Mouse (Mus musculus): ENCODE data around the gene Spice1. TPM values are rescaled to one million over a fixed set of nuclear protein-coding genes. Genes with fewer than 3 reads are reported as not detected.

Gene Spice1
- polyA plus RNA-seq, 1 experiment, result 13.4 TPM

- Histone ChIP-seq H3K36me3 (ENCODE audit: control insufficient read depth, insufficient read depth, low read length) (no peaks in the 10 kb centered on the region), H3K27ac (ENCODE audit: control insufficient read depth, insufficient read depth, low read length) (no peak overlapping the region), H3K4me3 (ENCODE audit: control insufficient read depth, insufficient read depth, low read length) (no peak overlapping the region), H3K27me3 (ENCODE audit: control insufficient read depth, insufficient read depth, low read length) (no peaks in the 10 kb centered on the region), H3K4me1 (replicated peaks; ENCODE audit: control insufficient read depth, insufficient read depth, low read length) (no peaks in the 10 kb centered on the region)
- no peak for DNase-seq
- WGBS, result 66% methylated on average over 6 of the region's 6 CpGs
- TF ChIP-seq CTCF (IDR thresholded peaks at IDR 0.05; ENCODE audit: borderline replicate concordance, control insufficient read depth, extremely low read depth, insufficient read depth, low read length, poor library complexity), result no peak
- no peak for TF ChIP-seq POLR2A (IDR thresholded peaks at IDR 0.05; ENCODE audit: control insufficient read depth, extremely low read depth, insufficient read depth, low read length, poor library complexity)
These were observed 63.3 kb downstream of the Spice1 start for GRCm38 (mm10) chr16:44410176-44410575.

GRCm38 (mm10) chr16:44417596-44417995 lies 70.7 kb downstream of the Spice1 start:
- Histone ChIP-seq H3K4me3 (ENCODE audit: control insufficient read depth, insufficient read depth, low read length) (no peak overlapping the region), H3K4me1 (replicated peaks; ENCODE audit: control insufficient read depth, insufficient read depth, low read length) (no peaks in the 10 kb centered on the region), H3K36me3 (ENCODE audit: control insufficient read depth, insufficient read depth, low read length) (no peaks in the 10 kb centered on the region), H3K27me3 (ENCODE audit: control insufficient read depth, insufficient read depth, low read length) (no peaks in the 10 kb centered on the region), H3K27ac (ENCODE audit: control insufficient read depth, insufficient read depth, low read length) (no peak overlapping the region)
- TF ChIP-seq POLR2A (IDR thresholded peaks at IDR 0.05; ENCODE audit: control insufficient read depth, extremely low read depth, insufficient read depth, low read length, poor library complexity) (no peak), CTCF (IDR thresholded peaks at IDR 0.05; ENCODE audit: borderline replicate concordance, control insufficient read depth, extremely low read depth, insufficient read depth, low read length, poor library complexity) (no peak)
- 90% methylated on average over 8 of the region's 8 CpGs for WGBS
- DNase-seq, result no peak

- Histone ChIP-seq H3K4me1 (replicated peaks; ENCODE audit: control insufficient read depth, insufficient read depth, low read length) (no peaks in the 10 kb centered on the region), H3K36me3 (ENCODE audit: control insufficient read depth, insufficient read depth, low read length) (no peaks in the 10 kb centered on the region), H3K27me3 (ENCODE audit: control insufficient read depth, insufficient read depth, low read length) (no peaks in the 10 kb centered on the region), H3K4me3 (ENCODE audit: control insufficient read depth, insufficient read depth, low read length) (no peak overlapping the region), H3K27ac (ENCODE audit: control insufficient read depth, insufficient read depth, low read length) (no peak overlapping the region)
- TF ChIP-seq CTCF (IDR thresholded peaks at IDR 0.05; ENCODE audit: borderline replicate concordance, control insufficient read depth, extremely low read depth, insufficient read depth, low read length, poor library complexity) (no peak), POLR2A (IDR thresholded peaks at IDR 0.05; ENCODE audit: control insufficient read depth, extremely low read depth, insufficient read depth, low read length, poor library complexity) (no peak)
- no peak for DNase-seq
- 69% methylated on average over 8 of the region's 8 CpGs for WGBS
These were observed 74.8 kb downstream of the Spice1 start for GRCm38 (mm10) chr16:44421735-44422134.

GRCm38 (mm10) chr16:44423499-44423898 lies 76.6 kb downstream of the Spice1 start:
- Histone ChIP-seq H3K4me3 (ENCODE audit: control insufficient read depth, insufficient read depth, low read length) (no peak overlapping the region), H3K27me3 (ENCODE audit: control insufficient read depth, insufficient read depth, low read length) (no peaks in the 10 kb centered on the region), H3K36me3 (ENCODE audit: control insufficient read depth, insufficient read depth, low read length) (no peaks in the 10 kb centered on the region), H3K4me1 (replicated peaks; ENCODE audit: control insufficient read depth, insufficient read depth, low read length) (no peaks in the 10 kb centered on the region), H3K27ac (ENCODE audit: control insufficient read depth, insufficient read depth, low read length) (no peak overlapping the region)
- WGBS, result 77% methylated on average over 3 of the region's 3 CpGs
- no peak for DNase-seq
- TF ChIP-seq CTCF (IDR thresholded peaks at IDR 0.05; ENCODE audit: borderline replicate concordance, control insufficient read depth, extremely low read depth, insufficient read depth, low read length, poor library complexity) (no peak), POLR2A (IDR thresholded peaks at IDR 0.05; ENCODE audit: control insufficient read depth, extremely low read depth, insufficient read depth, low read length, poor library complexity) (no peak)

GRCm38 (mm10) chr16:44428456-44428855 lies 81.5 kb downstream of the Spice1 start:
- no peak overlapping the region for H3K27ac ChIP-seq (ENCODE audit: control insufficient read depth, insufficient read depth, low read length)
- DNase-seq, result no peak
- H3K4me1 ChIP-seq (replicated peaks; ENCODE audit: control insufficient read depth, insufficient read depth, low read length), result no peaks in the 10 kb centered on the region
- H3K36me3 ChIP-seq (ENCODE audit: control insufficient read depth, insufficient read depth, low read length), result no peaks in the 10 kb centered on the region
- TF ChIP-seq CTCF (IDR thresholded peaks at IDR 0.05; ENCODE audit: borderline replicate concordance, control insufficient read depth, extremely low read depth, insufficient read depth, low read length, poor library complexity), result no peak
- no peak for TF ChIP-seq POLR2A (IDR thresholded peaks at IDR 0.05; ENCODE audit: control insufficient read depth, extremely low read depth, insufficient read depth, low read length, poor library complexity)
- no peaks in the 10 kb centered on the region for H3K27me3 ChIP-seq (ENCODE audit: control insufficient read depth, insufficient read depth, low read length)
- no peak overlapping the region for H3K4me3 ChIP-seq (ENCODE audit: control insufficient read depth, insufficient read depth, low read length)
- 86% methylated on average over 5 of the region's 5 CpGs for WGBS

GRCm38 (mm10) chr16:44430021-44430420 lies 83.1 kb downstream of the Spice1 start:
- DNase-seq, result no peak
- Histone ChIP-seq H3K36me3 (ENCODE audit: control insufficient read depth, insufficient read depth, low read length) (no peaks in the 10 kb centered on the region), H3K4me3 (ENCODE audit: control insufficient read depth, insufficient read depth, low read length) (no peak overlapping the region), H3K4me1 (replicated peaks; ENCODE audit: control insufficient read depth, insufficient read depth, low read length) (no peaks in the 10 kb centered on the region), H3K27ac (ENCODE audit: control insufficient read depth, insufficient read depth, low read length) (no peak overlapping the region), H3K27me3 (ENCODE audit: control insufficient read depth, insufficient read depth, low read length) (no peaks in the 10 kb centered on the region)
- TF ChIP-seq CTCF (IDR thresholded peaks at IDR 0.05; ENCODE audit: borderline replicate concordance, control insufficient read depth, extremely low read depth, insufficient read depth, low read length, poor library complexity) (no peak), POLR2A (IDR thresholded peaks at IDR 0.05; ENCODE audit: control insufficient read depth, extremely low read depth, insufficient read depth, low read length, poor library complexity) (no peak)
- WGBS, result 89% methylated on average over 7 of the region's 7 CpGs

- Histone ChIP-seq H3K27ac (ENCODE audit: control insufficient read depth, insufficient read depth, low read length) (no peak overlapping the region), H3K27me3 (ENCODE audit: control insufficient read depth, insufficient read depth, low read length) (no peaks in the 10 kb centered on the region), H3K36me3 (ENCODE audit: control insufficient read depth, insufficient read depth, low read length) (no peaks in the 10 kb centered on the region), H3K4me3 (ENCODE audit: control insufficient read depth, insufficient read depth, low read length) (no peak overlapping the region), H3K4me1 (replicated peaks; ENCODE audit: control insufficient read depth, insufficient read depth, low read length) (no peaks in the 10 kb centered on the region)
- TF ChIP-seq POLR2A (IDR thresholded peaks at IDR 0.05; ENCODE audit: control insufficient read depth, extremely low read depth, insufficient read depth, low read length, poor library complexity), result no peak
- TF ChIP-seq CTCF (IDR thresholded peaks at IDR 0.05; ENCODE audit: borderline replicate concordance, control insufficient read depth, extremely low read depth, insufficient read depth, low read length, poor library complexity), result no peak
- no peak for DNase-seq
- 97% methylated on average over 5 of the region's 7 CpGs for WGBS
These were observed 88.0 kb downstream of the Spice1 start for GRCm38 (mm10) chr16:44434931-44435330.

Data from thymus, adult 2 months (tissue).